Mouse (Mus musculus): ENCODE measurements around the gene Nrip1. TPM values are rescaled to one million over a fixed set of nuclear protein-coding genes. Genes with fewer than 3 reads are reported as not detected.
"Not testable (repeated sequence)": the region's sequence is repeated elsewhere in the genome, so short reads cannot be mapped to it uniquely, and the experiment has no call there.

Gene Nrip1
- 10 to 100 TPM; 64.1 to 67.3 TPM for total RNA-seq (2021)
- long read RNA-seq, experiment 1, full-length matches to known transcripts, result 1 of 6 reads
- long read RNA-seq, experiment 1, partial matches to known transcripts, result 0 of 6 reads
- long read RNA-seq, experiment 1, other reads (novel, unspliced or antisense), result 5 of 6 reads
- long read RNA-seq, experiment 2, full-length matches to known transcripts, result 2 of 6 reads
- long read RNA-seq, experiment 2, partial matches to known transcripts, result 0 of 6 reads
- long read RNA-seq, experiment 2, other reads (novel, unspliced or antisense), result 4 of 6 reads

DNA sequence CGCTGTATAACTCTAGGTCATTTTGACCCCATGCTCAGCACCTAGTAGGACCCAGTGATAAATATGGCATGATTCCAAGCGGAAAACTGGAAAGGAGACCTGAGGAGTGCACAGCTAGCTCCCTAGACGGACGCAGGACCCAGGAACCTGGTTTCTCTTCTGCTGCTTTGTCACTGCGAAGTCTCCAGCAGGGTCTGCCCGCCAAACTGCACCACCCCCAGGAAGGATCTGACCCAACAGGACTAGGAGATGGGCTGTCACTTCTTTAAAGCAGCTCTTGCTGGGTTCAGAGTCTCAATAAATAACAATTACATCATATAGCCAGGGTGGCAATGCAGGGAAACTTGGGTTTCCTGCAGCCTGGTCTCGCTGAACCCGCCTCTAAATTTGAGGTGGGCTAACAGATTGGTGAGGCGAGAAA, at the start of gene Nrip1:
TSS of gene Nrip1 (minus strand) at position 157 of the 421 bp plus-strand sequence.
- DNase-seq (ENCODE audit: low spot score in 2 of 2), result peak; percentile 35 to 75
- intact Hi-C loops (cut with DNase I), result loop anchor here (2.0 to 10.0 kb wide), 5 partner anchors 171 to 606 kb away; partner anchors contain the start of gene Hspa13

DNA sequence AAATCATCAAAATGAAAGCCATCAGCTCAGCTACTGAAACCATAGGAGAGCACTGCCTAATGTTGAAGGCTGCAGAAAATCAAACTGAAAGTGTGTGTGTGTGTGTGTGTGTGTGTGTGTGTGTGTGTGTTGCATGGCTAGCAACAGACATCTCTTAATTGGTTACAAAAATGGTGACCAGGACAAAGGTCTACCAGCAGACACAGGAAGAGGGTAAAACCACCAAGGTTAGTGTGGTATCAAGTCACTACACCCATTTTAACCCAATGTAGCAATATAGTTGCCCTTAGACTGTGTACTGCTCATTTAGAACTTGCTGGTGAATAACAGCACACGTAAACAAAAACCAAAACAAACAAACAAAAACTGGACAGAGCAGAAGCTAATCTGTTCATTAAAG, 48.9 kb upstream of the Nrip1 start:
- DNase-seq (ENCODE audit: low spot score in 2 of 2), result no peak
- intact Hi-C loops (cut with DNase I), result no loop called here

- intact Hi-C loops (cut with DNase I), result no loop called here
- DNase-seq (ENCODE audit: low spot score in 2 of 2), result no peak
Measured at GRCm38 (mm10) chr16:76419849-76420248, 46.2 kb upstream of the Nrip1 start.

DNA sequence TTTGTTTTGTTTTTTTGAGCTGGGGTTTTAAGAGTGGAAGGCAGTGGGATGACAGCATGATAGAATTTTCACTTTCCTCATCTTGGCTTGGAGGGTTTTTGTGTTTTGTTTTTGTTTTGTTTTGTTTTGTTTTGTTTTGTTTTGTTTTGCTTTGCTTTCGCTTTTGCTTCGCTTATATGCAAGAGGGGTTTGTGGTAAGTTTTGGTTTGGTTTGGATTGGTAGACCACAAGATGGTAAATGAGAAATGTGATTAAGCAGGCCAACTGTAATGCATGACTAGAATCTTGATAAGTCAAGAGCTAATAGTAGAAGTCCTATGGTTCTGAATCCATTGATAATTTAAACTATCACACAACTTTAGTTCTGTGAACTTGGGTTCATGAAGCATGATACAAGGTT, 42.9 kb upstream of the Nrip1 start:
- intact Hi-C loops (cut with DNase I), result no loop called here
- no peak for DNase-seq (ENCODE audit: low spot score in 2 of 2)

DNA sequence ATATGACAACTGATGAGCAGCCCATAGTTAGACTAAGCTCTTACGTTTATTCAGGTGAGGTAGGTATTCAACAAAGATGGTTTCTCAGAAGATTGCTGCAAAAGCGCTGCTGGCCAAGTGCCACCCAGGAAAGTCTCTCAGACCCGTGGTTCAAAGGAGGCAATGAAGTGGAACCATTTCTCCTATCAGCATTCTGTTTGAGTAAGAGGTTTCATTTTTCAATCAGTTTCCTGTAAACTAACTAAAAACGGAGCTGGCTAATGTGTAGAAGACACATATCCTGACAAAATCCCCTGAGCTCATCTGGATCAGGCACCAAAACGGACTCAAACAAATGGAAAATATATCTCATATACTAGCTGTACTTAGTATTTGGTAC, 42.4 kb upstream of the Nrip1 start:
- intact Hi-C loops (cut with DNase I), result no loop called here
- DNase-seq (ENCODE audit: low spot score in 2 of 2), result no peak

- intact Hi-C loops (cut with DNase I), result no loop called here
- DNase-seq (ENCODE audit: low spot score in 2 of 2), result no peak
Measured at GRCm38 (mm10) chr16:76415407-76416059, 41.9 kb upstream of the Nrip1 start.

DNA sequence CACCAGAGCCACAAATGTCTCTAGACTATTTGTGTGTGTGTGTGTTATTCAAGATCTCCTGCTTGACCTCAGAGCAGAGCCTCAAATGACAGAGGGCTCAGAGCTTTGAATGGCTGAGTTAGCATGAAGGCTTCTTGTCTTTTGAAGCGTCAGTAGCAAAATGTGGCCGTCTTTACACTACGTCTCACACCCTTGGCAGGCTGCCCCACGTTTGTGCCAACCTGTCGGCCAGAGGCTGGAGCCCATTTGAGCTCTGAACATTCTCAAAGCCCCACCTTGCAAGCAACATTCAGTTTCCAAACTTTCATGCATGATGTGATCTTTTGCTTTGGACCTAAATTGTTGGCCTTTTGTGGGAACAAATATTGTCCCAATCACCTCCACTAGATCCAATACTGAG, 40.9 kb upstream of the Nrip1 start:
- intact Hi-C loops (cut with DNase I), result no loop called here
- DNase-seq (ENCODE audit: low spot score in 2 of 2), result no peak

- intact Hi-C loops (cut with DNase I), result no loop called here
Measured at GRCm38 (mm10) chr16:76413581-76413980, 40.0 kb upstream of the Nrip1 start.

GRCm38 (mm10) chr16:76409355-76409722, 35.7 kb upstream of the Nrip1 start:
- intact Hi-C loops (cut with DNase I), result no loop called here

More at GRCm38 (mm10) chr16:76413581-76413980, 40.0 kb upstream of the Nrip1 start:
- no peak for DNase-seq (ENCODE audit: low spot score in 2 of 2)

GRCm38 (mm10) chr16:76408696-76409354, 35.2 kb upstream of the Nrip1 start:
- no peak for DNase-seq (ENCODE audit: low spot score in 2 of 2)
- intact Hi-C loops (cut with DNase I), result no loop called here

More at GRCm38 (mm10) chr16:76409355-76409722, 35.7 kb upstream of the Nrip1 start:
- DNase-seq (ENCODE audit: low spot score in 2 of 2), result no peak

GRCm38 (mm10) chr16:76408241-76408640, 34.6 kb upstream of the Nrip1 start:
- intact Hi-C loops (cut with DNase I), result no loop called here

GRCm38 (mm10) chr16:76407321-76407920, 33.8 kb upstream of the Nrip1 start:
- intact Hi-C loops (cut with DNase I), result no loop called here
- DNase-seq (ENCODE audit: low spot score in 2 of 2), result no peak

More at GRCm38 (mm10) chr16:76408241-76408640, 34.6 kb upstream of the Nrip1 start:
- peak in 1 of 2 experiments; percentile 8 for DNase-seq (ENCODE audit: low spot score in 2 of 2)

DNA sequence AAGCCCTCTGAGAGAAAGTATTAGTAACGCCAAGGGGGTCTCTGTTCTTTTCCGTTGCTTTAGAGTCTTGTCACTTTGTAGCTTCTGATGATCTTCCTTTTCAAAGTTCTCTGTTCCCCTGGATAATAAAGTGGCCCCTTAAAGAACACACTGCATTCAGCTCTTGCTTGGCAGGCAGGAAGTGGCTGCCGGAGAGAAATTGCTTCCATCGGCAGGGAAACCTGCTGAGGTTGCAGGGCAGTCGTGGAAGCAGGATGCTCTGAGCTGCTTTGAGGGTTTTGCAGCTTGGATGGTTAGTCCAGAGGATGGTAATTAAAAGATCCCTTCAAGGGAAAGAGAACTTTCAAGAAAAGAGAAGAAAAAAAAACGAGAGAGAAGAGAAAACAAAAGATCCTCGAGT, 33.3 kb upstream of the Nrip1 start:
- intact Hi-C loops (cut with DNase I), result no loop called here
- peak; percentile 21 to 32 for DNase-seq (ENCODE audit: low spot score in 2 of 2)

GRCm38 (mm10) chr16:76406319-76406718, 32.7 kb upstream of the Nrip1 start:
- DNase-seq (ENCODE audit: low spot score in 2 of 2), result no peak
- intact Hi-C loops (cut with DNase I), result no loop called here

- DNase-seq (ENCODE audit: low spot score in 2 of 2); intact Hi-C loops (cut with DNase I): not testable (repeated sequence)
Measured at GRCm38 (mm10) chr16:76403305-76403704, 29.7 kb upstream of the Nrip1 start.

DNA sequence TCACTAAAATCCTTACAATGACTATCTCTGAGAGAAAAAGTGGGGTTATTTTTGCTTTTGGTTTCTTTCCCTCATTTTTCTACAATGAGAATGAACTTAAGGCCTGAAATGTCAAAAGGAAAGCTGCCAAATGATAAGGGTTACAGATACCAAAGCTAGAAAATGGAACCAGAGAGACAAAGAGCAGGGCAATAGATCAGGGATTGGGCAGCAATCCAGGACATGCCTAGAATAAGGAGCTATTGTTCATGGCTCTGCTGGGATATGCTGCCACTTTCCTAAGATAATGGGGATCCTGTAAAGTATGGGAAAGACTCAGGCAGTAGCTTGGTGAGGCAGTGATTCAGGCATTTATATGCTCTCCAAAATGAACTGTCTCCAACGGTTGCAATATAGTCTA, 22.9 kb upstream of the Nrip1 start:
- no peak for DNase-seq (ENCODE audit: low spot score in 2 of 2)
- intact Hi-C loops (cut with DNase I), result no loop called here

DNA sequence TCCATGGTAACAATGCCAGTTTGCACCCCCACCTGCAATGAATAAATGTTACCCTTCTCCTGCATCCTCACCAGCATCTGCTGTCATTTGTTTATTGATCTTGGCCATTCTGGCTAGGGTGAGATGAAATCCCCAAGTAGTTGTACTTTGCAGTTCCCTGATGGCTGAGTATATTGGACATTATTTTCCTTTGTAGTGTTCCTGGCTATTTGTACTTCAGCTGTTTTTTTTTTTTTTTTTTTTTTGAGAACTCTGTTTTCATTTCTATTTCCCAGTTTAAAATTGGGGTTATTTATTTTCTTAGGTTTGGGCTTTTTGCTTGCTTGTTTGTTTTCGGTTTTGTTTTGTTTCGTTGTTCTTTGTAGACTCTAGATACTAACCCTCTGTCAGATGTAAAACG, 19.6 kb upstream of the Nrip1 start:
- intact Hi-C loops (cut with DNase I), result no loop called here
- DNase-seq (ENCODE audit: low spot score in 2 of 2), result no peak

GRCm38 (mm10) chr16:76386496-76386895, 12.9 kb upstream of the Nrip1 start:
- intact Hi-C loops (cut with DNase I), result no loop called here
- DNase-seq (ENCODE audit: low spot score in 2 of 2), result no peak

GRCm38 (mm10) chr16:76386071-76386470, 12.4 kb upstream of the Nrip1 start:
- intact Hi-C loops (cut with DNase I), result no loop called here
- no peak for DNase-seq (ENCODE audit: low spot score in 2 of 2)

GRCm38 (mm10) chr16:76377211-76377610, 3.6 kb upstream of the Nrip1 start:
- intact Hi-C loops (cut with DNase I), result loop anchor here (10.0 kb wide), 1 partner anchor 388 kb away; no protein-coding TSS in a partner anchor
- DNase-seq (ENCODE audit: low spot score in 2 of 2), result no peak
